Mouse (Mus musculus) embryonic facial prominence, embryonic 10.5 days (tissue): ENCODE measurements at regions not wholly inside any gene's neighbourhood (a gene's known extent, or its start where the extent isn't known, plus 50 kb on each side); places are given as distances from the start of the nearest gene placed in this dataset.

Source experiments
- DNase-seq: peaks from one replicate; pipeline ENCODE4 v3.0.0-alpha.2; 2017; ENCODE audit warnings: low spot score
- H3K27ac ChIP-seq: fragments of 300-500 bp; sonication (generic); replicated peaks from 2 replicates; pipeline ENCODE4 v1.5.1; 2016; ENCODE audit warnings: mild to moderate bottlenecking
- H3K27me3 ChIP-seq: fragments of 300-500 bp; sonication (generic); replicated peaks from 2 replicates; pipeline ENCODE4 v1.6.1; 2016; ENCODE audit warnings: low read depth, mild to moderate bottlenecking; ENCODE audit not compliant: poor library complexity, severe bottlenecking
- H3K36me3 ChIP-seq: fragments of 300-500 bp; sonication (generic); replicated peaks from 2 replicates; pipeline ENCODE4 v1.6.1; 2016; ENCODE audit warnings: mild to moderate bottlenecking, moderate library complexity
- H3K4me1 ChIP-seq: fragments of 300-500 bp; sonication (generic); 2 replicates; pipeline ENCODE4 v1.6.1; 2016
- H3K4me3 ChIP-seq: fragments of 300-500 bp; sonication (generic); 2 replicates; pipeline ENCODE4 v1.5.1; 2016; ENCODE audit warnings: mild to moderate bottlenecking, moderate library complexity
- H3K9me3 ChIP-seq: fragments of 300-500 bp; sonication (generic); 2 replicates; pipeline ENCODE4 v1.6.1; 2016; ENCODE audit warnings: mild to moderate bottlenecking
- WGBS: fragments of 180-500 bp; shearing (Covaris S2); methylation state at CpG from one replicate; pipeline ENCODE4 v1.1.7; 2016; 5-methylcytosine and 5-hydroxymethylcytosine counted together

- WGBS = 94% methylated on average over 6 of the region's 6 CpGs
- Histone ChIP-seq H3K4me1 (no peaks in the 10 kb centered on the region), H3K9me3 (no peaks in the 10 kb centered on the region), H3K4me3 (no peak overlapping the region), H3K36me3 (no peaks in the 10 kb centered on the region), H3K27me3 (no peaks in the 10 kb centered on the region), H3K27ac (no peak overlapping the region)
- no peak for DNase-seq
These were observed 165.2 kb downstream of the Fam76b start for GRCm38 (mm10) chr9:13992728-13993127.

- WGBS = 84% methylated on average over 4 of the region's 4 CpGs
- H3K36me3 ChIP-seq = no peaks in the 10 kb centered on the region
- no peaks in the 10 kb centered on the region for H3K9me3 ChIP-seq
- DNase-seq = no peak
- H3K27me3 ChIP-seq = no peaks in the 10 kb centered on the region
- no peak overlapping the region for H3K27ac ChIP-seq
- H3K4me1 ChIP-seq = no peaks in the 10 kb centered on the region
- no peak overlapping the region for H3K4me3 ChIP-seq
These were observed 171.8 kb downstream of the Fam76b start for GRCm38 (mm10) chr9:13999358-13999757.

GRCm38 (mm10) chr9:14001517-14001916 lies 174.0 kb downstream of the Fam76b start:
- H3K9me3 ChIP-seq = no peaks in the 10 kb centered on the region
- H3K27me3 ChIP-seq = no peaks in the 10 kb centered on the region
- DNase-seq = peak; percentile 56
- no peaks in the 10 kb centered on the region for H3K4me1 ChIP-seq
- H3K36me3 ChIP-seq = no peaks in the 10 kb centered on the region
- WGBS = 74% methylated on average over 7 of the region's 7 CpGs
- no peak overlapping the region for H3K4me3 ChIP-seq
- H3K27ac ChIP-seq = no peak overlapping the region

GRCm38 (mm10) chr9:14002236-14002635 lies 174.7 kb downstream of the Fam76b start:
- no peak overlapping the region for H3K4me3 ChIP-seq
- H3K27ac ChIP-seq = no peak overlapping the region
- WGBS = 56% methylated on average over 2 of the region's 2 CpGs
- H3K9me3 ChIP-seq = no peaks in the 10 kb centered on the region
- no peaks in the 10 kb centered on the region for H3K27me3 ChIP-seq
- no peaks in the 10 kb centered on the region for H3K4me1 ChIP-seq
- H3K36me3 ChIP-seq = no peaks in the 10 kb centered on the region
- DNase-seq = no peak

GRCm38 (mm10) chr9:14003163-14003562 lies 175.6 kb downstream of the Fam76b start:
- Histone ChIP-seq H3K27me3 (no peaks in the 10 kb centered on the region), H3K4me1 (no peaks in the 10 kb centered on the region), H3K4me3 (no peak overlapping the region), H3K36me3 (no peaks in the 10 kb centered on the region), H3K9me3 (no peaks in the 10 kb centered on the region), H3K27ac (no peak overlapping the region)
- 91% methylated on average over 3 of the region's 3 CpGs for WGBS
- DNase-seq = no peak

- peaks cover 3% of the 10 kb centered on the region; the same call in 1 of the 2 replicates for H3K9me3 ChIP-seq
- 91% methylated on average over 3 of the region's 3 CpGs for WGBS
These were observed 178.9 kb downstream of the Fam76b start for GRCm38 (mm10) chr9:14006233-14006984.

GRCm38 (mm10) chr9:14009451-14009850 lies 181.9 kb downstream of the Fam76b start:
- Histone ChIP-seq H3K27me3 (no peaks in the 10 kb centered on the region), H3K36me3 (no peaks in the 10 kb centered on the region), H3K9me3 (peaks cover 3% of the 10 kb centered on the region; the same call in 1 of the 2 replicates), H3K4me3 (no peak overlapping the region), H3K4me1 (peaks cover 19% of the 10 kb centered on the region), H3K27ac (peak overlapping the region; percentile 36)
- 54% methylated on average over 5 of the region's 5 CpGs for WGBS
- no peak for DNase-seq

More at GRCm38 (mm10) chr9:14006233-14006984, 178.9 kb downstream of the Fam76b start:
- no peak for DNase-seq
- Histone ChIP-seq H3K27ac (peak overlapping the region; percentile 48; the same call in 1 of the 2 replicates), H3K27me3 (no peaks in the 10 kb centered on the region), H3K36me3 (no peaks in the 10 kb centered on the region), H3K4me1 (peaks cover 19% of the 10 kb centered on the region), H3K4me3 (no peak overlapping the region)

- no peaks in the 10 kb centered on the region for H3K36me3 ChIP-seq
- no peak overlapping the region for H3K4me3 ChIP-seq
- H3K27ac ChIP-seq = peak overlapping the region; percentile 5
- peaks cover 19% of the 10 kb centered on the region for H3K4me1 ChIP-seq
- H3K27me3 ChIP-seq = no peaks in the 10 kb centered on the region
- WGBS = 35% methylated on average over 5 of the region's 5 CpGs
- H3K9me3 ChIP-seq = peaks cover 3% of the 10 kb centered on the region; the same call in 1 of the 2 replicates
- DNase-seq = peak; percentile 69
These were observed 182.9 kb downstream of the Fam76b start for GRCm38 (mm10) chr9:14010261-14010949.

- no peak overlapping the region for H3K27ac ChIP-seq
- no peaks in the 10 kb centered on the region for H3K36me3 ChIP-seq
- H3K9me3 ChIP-seq = no peaks in the 10 kb centered on the region
- H3K4me3 ChIP-seq = no peak overlapping the region
- no peaks in the 10 kb centered on the region for H3K27me3 ChIP-seq
- DNase-seq = no peak
- H3K4me1 ChIP-seq = no peaks in the 10 kb centered on the region
These were observed 196.7 kb downstream of the Fam76b start for GRCm38 (mm10) chr9:14024216-14024615.

- Histone ChIP-seq H3K4me3 (no peak overlapping the region), H3K36me3 (no peaks in the 10 kb centered on the region)
- no peak for DNase-seq
These were observed 197.2 kb downstream of the Fam76b start for GRCm38 (mm10) chr9:14024701-14025100.

GRCm38 (mm10) chr9:14028056-14028455 lies 200.5 kb downstream of the Fam76b start:
- H3K36me3 ChIP-seq = no peaks in the 10 kb centered on the region

More at GRCm38 (mm10) chr9:14024701-14025100, 197.2 kb downstream of the Fam76b start:
- H3K9me3 ChIP-seq = no peaks in the 10 kb centered on the region
- 79% methylated on average over 3 of the region's 3 CpGs for WGBS
- no peaks in the 10 kb centered on the region for H3K27me3 ChIP-seq
- no peak overlapping the region for H3K27ac ChIP-seq
- H3K4me1 ChIP-seq = no peaks in the 10 kb centered on the region

GRCm38 (mm10) chr9:14031358-14032047 lies 204.0 kb downstream of the Fam76b start:
- Histone ChIP-seq H3K4me1 (no peaks in the 10 kb centered on the region), H3K27ac (no peak overlapping the region), H3K36me3 (no peaks in the 10 kb centered on the region), H3K9me3 (no peaks in the 10 kb centered on the region), H3K4me3 (no peak overlapping the region), H3K27me3 (no peaks in the 10 kb centered on the region)
- DNase-seq = no peak
- 55% methylated on average over 6 of the region's 6 CpGs for WGBS

More at GRCm38 (mm10) chr9:14028056-14028455, 200.5 kb downstream of the Fam76b start:
- Histone ChIP-seq H3K4me1 (no peaks in the 10 kb centered on the region), H3K9me3 (no peaks in the 10 kb centered on the region), H3K4me3 (no peak overlapping the region), H3K27ac (no peak overlapping the region), H3K27me3 (no peaks in the 10 kb centered on the region)
- 77% methylated on average over 5 of the region's 5 CpGs for WGBS
- no peak for DNase-seq
